Mouse (Mus musculus) A20 (cell line): ENCODE data around the gene Slc25a43.
"Not testable (repeated sequence)": the region's sequence is repeated elsewhere in the genome, so short reads cannot be mapped to it uniquely, and the experiment has no call there.

Experiments used
- DNase-seq: peaks from one replicate; pipeline ENCODE4 v3.0.0-alpha.2; 2011; ENCODE audit warnings: low read depth, low spot score

Gene Slc25a43

GRCm38 (mm10) chrX:36789360-36789759 is 45.9 kb downstream of the Slc25a43 start:
- no peak for DNase-seq

GRCm38 (mm10) chrX:36794571-36794970 is 51.1 kb downstream of the Slc25a43 start:
- DNase-seq: no peak

GRCm38 (mm10) chrX:36795424-36796162 is 52.1 kb downstream of the Slc25a43 start, which contains the start of gene Slc25a5:
Gene Slc25a5 (plus strand): TSS chrX:36795651.
- DNase-seq: peak; percentile 89

GRCm38 (mm10) chrX:36796163-36796581 is 52.7 kb downstream of the Slc25a43 start:
- peak; percentile 86 for DNase-seq

GRCm38 (mm10) chrX:36796734-36797133 is 53.3 kb downstream of the Slc25a43 start:
- DNase-seq: not testable (repeated sequence)

- no peak for DNase-seq
Measured at GRCm38 (mm10) chrX:36799131-36799879, 55.8 kb downstream of the Slc25a43 start.

- peak; percentile 33 for DNase-seq
Measured at GRCm38 (mm10) chrX:36803189-36803588, 59.7 kb downstream of the Slc25a43 start.

- DNase-seq: no peak
Measured at GRCm38 (mm10) chrX:36804196-36804595, 60.7 kb downstream of the Slc25a43 start.

GRCm38 (mm10) chrX:36805466-36806235 is 62.2 kb downstream of the Slc25a43 start:
- DNase-seq: no peak

GRCm38 (mm10) chrX:36807360-36808317 is 64.2 kb downstream of the Slc25a43 start:
- DNase-seq: peak; percentile 91

- DNase-seq: no peak
Measured at GRCm38 (mm10) chrX:36808318-36808683, 64.8 kb downstream of the Slc25a43 start.

GRCm38 (mm10) chrX:36811377-36811776 is 67.9 kb downstream of the Slc25a43 start:
- DNase-seq: peak; percentile 33

- DNase-seq: no peak
Measured at GRCm38 (mm10) chrX:36814161-36814836, 70.8 kb downstream of the Slc25a43 start.

- DNase-seq: no peak
Measured at GRCm38 (mm10) chrX:36815022-36815421, 71.6 kb downstream of the Slc25a43 start.

GRCm38 (mm10) chrX:36815439-36815838 is 72.0 kb downstream of the Slc25a43 start:
- DNase-seq: no peak

GRCm38 (mm10) chrX:36816368-36816899 is 73.0 kb downstream of the Slc25a43 start:
- no peak for DNase-seq

- DNase-seq: no peak
Measured at GRCm38 (mm10) chrX:36816953-36817441, 73.5 kb downstream of the Slc25a43 start.

GRCm38 (mm10) chrX:36819575-36819974 is 76.1 kb downstream of the Slc25a43 start:
- no peak for DNase-seq

GRCm38 (mm10) chrX:36820201-36820600 is 76.7 kb downstream of the Slc25a43 start:
- DNase-seq: peak; percentile 48
